Mouse (Mus musculus): ENCODE measurements around the gene Il1rl2. TPM values are rescaled to one million over a fixed set of nuclear protein-coding genes. Genes with fewer than 3 reads are reported as not detected.

Gene Il1rl2
- polyA plus RNA-seq (2015; fragmentation: Illumina TruSeq; extraction: RNeasy Lipid Tissue Mini Kit (QIAGEN cat#74804); ENCODE audit: low read depth, low replicate concordance) = 0.58 TPM

GRCm38 (mm10) chr1:40324457-40324856 lies at the start of gene Il1rl2:
Il1rl2 (plus strand) TSS chr1:40324610.

Other genes starting within 250 kb of the Il1rl2 start
- 2.9 TPM for gene Il1r1, start 99.5 kb upstream of the Il1rl2 start, polyA plus RNA-seq (2015; fragmentation: Illumina TruSeq; extraction: RNeasy Lipid Tissue Mini Kit (QIAGEN cat#74804); ENCODE audit: low read depth, low replicate concordance)
- 0.09 TPM for gene Il1rl1, start 105.0 kb downstream of the Il1rl2 start, polyA plus RNA-seq (2015; fragmentation: Illumina TruSeq; extraction: RNeasy Lipid Tissue Mini Kit (QIAGEN cat#74804); ENCODE audit: low read depth, low replicate concordance)
- gene Il18r1, start 140.9 kb downstream of the Il1rl2 start, polyA plus RNA-seq (2015; fragmentation: Illumina TruSeq; extraction: RNeasy Lipid Tissue Mini Kit (QIAGEN cat#74804); ENCODE audit: low read depth, low replicate concordance) = not detected
- not detected for gene Il18rap, start 190.8 kb downstream of the Il1rl2 start, polyA plus RNA-seq (2015; fragmentation: Illumina TruSeq; extraction: RNeasy Lipid Tissue Mini Kit (QIAGEN cat#74804); ENCODE audit: low read depth, low replicate concordance)

Measured in brain, adult 10 weeks (tissue).